Mouse (Mus musculus): ENCODE measurements around the gene Fry.

Fry gene

DNA sequence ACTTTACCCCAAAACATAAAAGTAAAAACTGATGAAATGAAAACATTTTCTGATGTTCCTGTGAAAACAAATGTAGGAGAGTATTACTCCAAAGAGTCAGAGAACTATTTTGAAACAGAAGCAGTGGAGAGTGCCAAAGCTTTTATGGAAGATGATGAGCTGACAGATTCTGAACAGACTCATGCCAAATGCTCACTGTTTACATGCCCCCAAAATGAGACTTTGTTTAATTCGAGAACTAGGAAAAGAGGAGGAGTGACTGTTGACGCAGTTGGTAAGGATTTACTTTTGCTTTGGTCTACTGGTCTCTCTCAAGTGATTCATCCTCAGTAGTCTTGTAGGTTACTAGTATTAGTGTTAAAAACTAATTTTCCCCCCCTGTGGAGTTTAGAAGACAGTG, 424.7 kb downstream of the Fry start:
- DNase-seq (ENCODE audit: low spot score) = no peak

Measured in MN1 (cell line).